Mouse (Mus musculus) stomach, embryonic 16.5 days (tissue): ENCODE measurements around the gene Zbtb16. TPM values are rescaled to one million over a fixed set of nuclear protein-coding genes. Genes with fewer than 3 reads are reported as not detected.

Experiments used
- ATAC-seq: fragments of 200-750 bp; cut with Nextera tagmentation; 2 replicates; pipeline ENCODE4 v1.8.0; 2017; ENCODE audit warnings: moderate number of reproducible peaks, moderate TSS enrichment; ENCODE audit not compliant: insufficient read depth, low FRiP score
- H3K27ac ChIP-seq: fragments of 300-500 bp; sonication (generic); 2 replicates; pipeline ENCODE4 v1.5.1; 2014; ENCODE audit warnings: low read length
- H3K27me3 ChIP-seq: fragments of 300-500 bp; sonication (generic); 2 replicates; pipeline ENCODE4 v1.6.1; 2014; ENCODE audit warnings: low read length, control low read depth, mixed read lengths; ENCODE audit not compliant: control insufficient read depth, insufficient read depth
- H3K36me3 ChIP-seq: fragments of 300-500 bp; sonication (generic); 2 replicates; pipeline ENCODE4 v1.6.1; 2014; ENCODE audit warnings: low read length; ENCODE audit not compliant: control insufficient read depth, insufficient read depth
- H3K4me1 ChIP-seq: fragments of 300-500 bp; sonication (generic); 2 replicates; pipeline ENCODE4 v1.6.1; 2014; ENCODE audit warnings: low read length, control low read depth, mixed read lengths; ENCODE audit not compliant: control insufficient read depth, insufficient read depth
- H3K4me2 ChIP-seq: fragments of 300-500 bp; sonication (generic); 2 replicates; pipeline ENCODE4 v1.6.1; 2014; ENCODE audit warnings: low read depth, low read length, mixed read lengths
- H3K4me3 ChIP-seq: fragments of 300-500 bp; sonication (generic); replicated peaks from 2 replicates; pipeline ENCODE4 v1.5.1; 2014; ENCODE audit warnings: mild to moderate bottlenecking, low read length
- H3K9ac ChIP-seq: fragments of 300-500 bp; sonication (generic); 2 replicates; pipeline ENCODE4 v1.6.1; 2014; ENCODE audit warnings: low read length
- H3K9me3 ChIP-seq: fragments of 300-500 bp; sonication (generic); replicated peaks from 2 replicates; pipeline ENCODE4 v1.6.1; 2016; ENCODE audit warnings: low read length, control low read depth; ENCODE audit not compliant: control insufficient read depth
- WGBS: fragments of 180-500 bp; shearing (Covaris S2); extraction: QIAGEN DNeasy Blood & Tissue Kit; methylation state at CpG from one replicate; pipeline ENCODE4 v1.1.7; 2014; 5-methylcytosine and 5-hydroxymethylcytosine counted together
- polyA plus RNA-seq: library from polyadenylated mRNA; unstranded; fragments of >200 nt; fragmentation: Nextera tagmentation; extraction: Ambion mirVana; gene quantifications from 2 replicates; pipeline ENCODE4 v1.2.1, GENCODE M21; 2015

Zbtb16 gene
- polyA plus RNA-seq, 1 experiment from 2014 or later, result 5.1 TPM

GRCm38 (mm10) chr9:48605697-48606096 lies 230.3 kb downstream of the Zbtb16 start:
- 85% methylated on average over 5 of the region's 5 CpGs for WGBS
- Histone ChIP-seq H3K27me3 (no peaks in the 10 kb centered on the region), H3K27ac (no peak overlapping the region), H3K36me3 (no peaks in the 10 kb centered on the region), H3K9ac (no peak overlapping the region), H3K4me1 (0 out of 2 replicates have a peak, but pooled peaks cover 2% of the 10 kb centered on the region), H3K4me3 (no peak overlapping the region), H3K4me2 (no peak overlapping the region), H3K9me3 (no peaks in the 10 kb centered on the region)
- no peak for ATAC-seq

DNA sequence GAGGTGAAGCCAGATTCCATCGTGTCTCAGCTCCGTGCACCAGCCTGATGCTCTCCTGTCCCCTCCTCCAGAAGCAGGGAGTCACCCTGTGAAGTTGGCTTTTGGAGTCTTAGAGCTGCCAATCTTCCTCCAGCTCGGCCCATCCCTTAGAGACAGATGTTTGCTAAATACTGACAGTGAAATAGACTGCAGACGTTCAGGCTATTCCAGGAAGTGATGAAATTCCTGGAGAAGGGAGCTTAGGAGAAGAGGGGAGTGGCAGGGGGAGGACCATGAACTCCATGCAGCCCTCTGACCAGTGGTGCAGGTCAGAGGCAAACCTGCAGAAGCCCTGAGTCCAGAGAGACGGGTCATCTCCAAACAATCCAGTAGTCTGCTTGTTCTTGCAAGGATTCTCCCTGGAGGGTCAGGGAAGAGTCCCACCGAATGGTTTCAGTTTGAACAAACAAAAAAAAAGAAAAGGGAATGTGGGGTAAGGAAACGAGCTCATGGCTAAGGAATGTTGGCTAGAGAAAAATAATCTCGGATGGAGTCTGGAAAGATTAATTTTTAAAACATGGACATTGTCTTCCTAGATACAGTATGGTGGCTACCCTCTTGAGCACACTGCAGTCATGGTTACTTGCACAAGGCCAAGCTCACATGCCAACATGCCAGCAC lies 231.0 kb downstream of the Zbtb16 start, which contains the start of gene Nnmt:
TSS of gene Nnmt (minus strand) at position 215 of the 660 bp plus-strand sequence.
- H3K4me2 ChIP-seq, result peak within 1 kb of the TSS; percentile 15
- no peaks in the 10 kb centered on the region for H3K9me3 ChIP-seq
- no peak within 1 kb of the TSS; the same call in 1 of the 2 replicates for H3K27ac ChIP-seq
- no peaks in the 10 kb centered on the region for H3K27me3 ChIP-seq
- no peak within 1 kb of the TSS; the same call in 1 of the 2 replicates for H3K4me3 ChIP-seq
- WGBS, result 18% methylated on average over 8 of the region's 8 CpGs
- no peaks in the 10 kb centered on the region for H3K36me3 ChIP-seq
- no peak within 1 kb of the TSS for H3K9ac ChIP-seq
- 0 out of 2 replicates have a peak, but pooled peaks cover 2% of the 10 kb centered on the region for H3K4me1 ChIP-seq
- ATAC-seq, result no peak

Other genes with a start within 250 kb of the Zbtb16 start
- 2.4 and 2.8 TPM in 2 replicates for gene Nnmt, start 231.1 kb downstream of the Zbtb16 start, polyA plus RNA-seq
- gene Htr3a, start 74.9 kb upstream of the Zbtb16 start, polyA plus RNA-seq, result 1.3 and 1.5 TPM in 2 replicates
- 0.24 and 0.30 TPM in 2 replicates for gene Htr3b, start 128.8 kb upstream of the Zbtb16 start, polyA plus RNA-seq
- 18.5 and 27.4 TPM in 2 replicates for gene Usp28, start 149.2 kb upstream of the Zbtb16 start, polyA plus RNA-seq
- 34.9 and 35.9 TPM in 2 replicates for gene Zw10, start 219.4 kb upstream of the Zbtb16 start, polyA plus RNA-seq
- 4.5 and 4.8 TPM in 2 replicates for gene Tmprss5, start 245.0 kb upstream of the Zbtb16 start, polyA plus RNA-seq